Mouse (Mus musculus) spleen, adult 2 months (tissue): ENCODE data around the gene Nav2.

Source experiments
- CTCF ChIP-seq: fragments of 200-500 bp; IDR thresholded peaks from 2 replicates; pipeline ENCODE4 v1.5.1; 2011; ENCODE audit warnings: mild to moderate bottlenecking, inconsistent platforms; ENCODE audit not compliant: insufficient read depth, insufficient read length, insufficient replicate concordance; ENCODE audit errors: extremely low read depth
- POLR2A ChIP-seq: fragments of 200-500 bp; IDR thresholded peaks from 2 replicates; pipeline ENCODE4 v1.6.1; 2011; ENCODE audit warnings: low read depth, low read length, inconsistent platforms

DNA sequence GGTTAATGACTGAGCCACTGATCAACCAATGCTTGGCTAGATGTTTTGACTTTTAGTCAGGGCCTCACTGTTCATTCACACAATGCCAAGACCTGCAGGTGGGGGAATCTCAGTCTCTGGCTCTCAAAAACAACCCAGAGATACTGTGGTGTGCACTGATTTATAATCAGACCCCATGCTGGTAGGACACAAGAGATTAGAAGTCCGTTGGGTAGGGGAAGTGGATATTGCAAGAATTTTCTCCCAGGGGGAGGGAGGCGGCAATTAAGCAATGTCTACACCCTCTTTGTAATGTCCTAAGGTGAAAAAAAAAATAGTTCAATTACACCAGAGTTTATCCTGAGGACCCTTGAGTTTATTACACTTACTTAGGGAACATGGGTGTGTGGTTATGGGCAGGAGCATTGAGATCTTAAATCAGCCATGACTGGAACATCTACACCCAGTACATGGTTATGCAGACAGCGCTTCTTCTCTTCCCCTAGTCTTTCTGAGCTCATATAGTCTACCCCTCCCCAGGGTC lies 332.8 kb downstream of the Nav2 start:
- TF ChIP-seq CTCF (no peak), POLR2A (no peak)
